Mouse (Mus musculus) thymus, postnatal 36 days (tissue): Measurements from ENCODE around the gene Gm10065.
"Not testable (repeated sequence)": the region's sequence is repeated elsewhere in the genome, so short reads cannot be mapped to it uniquely, and the experiment has no call there.

Experiments used
- DNase-seq, 2 experiments: peaks; one replicate each; pipeline ENCODE4 v3.0.0; 2022; ENCODE audit warnings: mixed read lengths in 2 of 2

Gm10065 gene

DNA sequence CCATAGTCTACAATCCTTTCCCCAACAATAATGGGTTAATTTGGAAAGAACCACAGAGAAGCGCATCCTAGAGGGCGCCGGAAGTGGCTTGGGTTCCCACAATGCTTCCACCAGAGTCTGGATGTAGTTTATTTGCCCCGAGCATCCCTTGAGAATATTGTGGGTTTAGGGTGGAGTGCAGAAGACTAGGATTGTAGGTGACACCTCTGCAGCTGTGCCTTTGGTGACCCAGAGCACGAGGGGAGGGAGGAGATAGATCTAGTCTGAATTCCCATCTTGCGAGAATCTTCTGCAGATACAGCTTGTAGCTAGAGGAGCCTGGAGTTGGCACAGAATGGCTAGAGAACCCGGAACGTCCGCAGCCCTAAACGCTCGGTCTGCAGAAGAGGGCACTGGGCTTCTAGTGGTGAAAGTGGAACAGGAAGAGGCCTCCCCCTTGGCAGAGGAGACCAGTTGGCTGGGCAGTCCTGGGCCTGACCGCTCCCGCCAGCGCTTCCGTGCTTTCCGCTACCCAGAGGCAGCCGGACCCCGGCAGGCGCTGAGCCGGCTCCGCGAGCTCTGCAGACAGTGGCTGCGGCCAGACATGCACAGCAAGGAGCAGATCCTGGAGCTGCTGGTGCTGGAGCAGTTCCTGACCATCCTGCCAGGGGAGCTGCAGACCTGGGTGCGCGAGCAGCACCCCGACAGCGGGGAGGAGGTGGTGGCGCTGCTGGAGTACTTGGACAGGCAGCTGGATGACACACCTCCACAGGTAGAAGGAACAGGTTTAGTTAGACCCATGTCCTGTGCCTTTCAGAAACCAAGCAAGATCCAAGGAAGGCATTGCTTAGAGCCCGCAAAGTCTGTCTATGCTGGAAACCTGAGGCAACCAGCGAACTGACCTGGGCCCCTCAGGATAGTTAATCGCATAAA is at the start of gene Gm10065, which contains the start of gene Zkscan4:
Gene Gm10065 (minus strand): TSS at position 683 of the 912 bp plus-strand sequence.
Gene Zkscan4 (plus strand): TSS at position 149 of the 912 bp plus-strand sequence.
- not testable (repeated sequence) for DNase-seq

DNA sequence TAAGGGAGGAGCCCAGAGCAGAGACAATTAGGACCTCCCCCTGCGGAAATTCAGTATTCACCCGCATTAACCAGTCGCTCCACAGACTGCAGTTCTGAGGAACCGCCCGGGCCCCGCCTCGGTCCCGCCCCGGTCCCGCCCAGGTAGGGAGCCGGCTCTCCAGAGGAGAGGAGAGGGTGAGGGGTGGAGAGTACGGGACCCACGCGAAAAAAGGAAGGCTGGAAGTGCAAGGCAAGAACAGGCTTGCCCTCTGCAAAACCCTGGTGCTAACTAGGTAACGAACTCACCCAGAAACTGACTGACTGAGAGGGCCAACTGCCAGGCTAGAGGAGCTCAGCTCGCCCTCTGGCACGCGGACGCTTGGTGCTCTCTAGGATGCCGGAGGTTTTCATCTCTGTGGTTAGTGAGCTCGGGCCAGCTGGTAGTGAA is 27.0 kb upstream of the Gm10065 start:
- DNase-seq, result peak; percentile 75 to 78

DNA sequence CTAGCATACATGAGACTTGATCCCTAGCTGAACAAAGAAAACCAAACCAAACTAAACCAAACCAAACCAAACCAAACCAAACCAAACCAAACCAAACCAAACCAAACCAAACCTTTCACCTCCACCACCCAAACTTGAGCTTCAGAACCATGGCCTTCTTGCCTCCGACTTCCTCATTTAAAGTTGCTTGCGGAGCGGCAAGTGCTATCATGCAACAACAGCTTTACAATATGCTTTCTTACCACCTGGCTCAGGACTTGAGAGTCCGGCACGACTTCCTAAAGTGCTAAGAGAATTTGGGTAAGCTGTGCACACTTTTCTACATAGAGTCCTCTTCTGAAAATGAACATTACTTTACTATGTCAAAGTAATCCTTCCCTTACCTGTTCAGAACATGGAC is 23.1 kb upstream of the Gm10065 start:
- no peak for DNase-seq

DNA sequence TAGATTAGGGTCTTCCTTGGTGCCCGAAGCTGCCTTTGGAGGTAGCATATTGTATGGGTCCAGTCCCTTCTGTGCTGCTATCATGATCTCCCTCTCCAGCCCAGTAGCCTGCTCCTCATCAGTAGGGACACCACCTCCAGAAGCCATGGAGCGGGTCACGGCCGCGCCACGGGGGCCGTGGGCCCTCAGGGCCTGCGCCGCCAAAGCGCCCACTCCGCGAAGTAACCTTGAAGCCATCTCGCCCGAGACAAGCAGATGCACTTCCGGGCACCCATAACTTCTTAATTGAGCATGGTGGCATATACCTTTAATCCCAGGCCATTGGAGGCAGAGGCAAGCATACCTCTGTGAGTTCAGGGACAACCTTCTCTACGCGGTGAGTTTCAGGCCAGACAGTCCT is 21.9 kb upstream of the Gm10065 start, which contains the start of gene Gm11273:
Gene Gm11273 (minus strand): TSS at position 237 of the 400 bp plus-strand sequence.
- not testable (repeated sequence) for DNase-seq

GRCm38 (mm10) chr13:21495080-21495479 is 15.8 kb upstream of the Gm10065 start, which contains the start of gene AK157302:
TSS of gene AK157302 (plus strand) at chr13:21495223.
- peak in 1 of 2 experiments; percentile 18 for DNase-seq

- no peak for DNase-seq
These were observed 13.6 kb upstream of the Gm10065 start for GRCm38 (mm10) chr13:21492847-21493246.

DNA sequence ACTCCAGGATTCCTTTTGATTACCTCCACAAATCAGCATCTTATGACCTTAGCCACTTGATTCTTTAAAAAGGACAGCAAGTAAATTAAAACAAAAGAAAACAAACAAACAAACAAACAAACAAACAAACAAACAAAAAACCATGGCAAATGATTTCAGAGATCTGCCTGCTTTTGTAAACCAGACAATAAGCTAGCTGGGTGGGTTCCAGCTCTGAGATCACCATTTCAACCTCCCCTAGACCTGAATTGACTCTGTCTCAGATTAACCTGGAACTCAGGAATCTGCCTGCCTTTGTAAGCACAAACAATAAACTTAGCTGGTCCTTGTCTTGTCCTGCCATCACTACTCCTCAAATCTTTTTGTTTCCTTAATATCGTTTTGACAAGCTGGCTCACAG is 7.6 kb upstream of the Gm10065 start:
- DNase-seq, result no peak

GRCm38 (mm10) chr13:21472427-21472826 is 6.8 kb downstream of the Gm10065 start:
- no peak for DNase-seq

DNA sequence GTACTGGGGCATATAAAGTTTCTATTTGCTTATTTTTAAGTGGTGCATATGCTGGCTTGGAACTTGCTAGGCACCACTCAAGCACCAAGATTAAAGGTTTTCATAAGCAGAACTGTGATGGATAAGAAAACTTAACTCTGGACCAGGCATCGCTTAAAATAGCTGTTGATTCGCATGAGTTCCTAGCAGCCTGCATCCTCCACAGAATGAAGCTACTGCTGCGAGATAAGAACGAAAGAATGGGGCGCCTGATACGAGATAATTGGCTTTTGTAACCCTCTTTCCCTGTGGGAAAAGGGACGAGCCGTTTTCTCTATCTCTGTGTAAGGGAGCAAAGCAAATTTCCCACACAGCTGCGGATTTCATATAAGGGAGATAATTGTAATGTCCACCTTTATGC is 10.1 kb downstream of the Gm10065 start:
- DNase-seq, result no peak

DNA sequence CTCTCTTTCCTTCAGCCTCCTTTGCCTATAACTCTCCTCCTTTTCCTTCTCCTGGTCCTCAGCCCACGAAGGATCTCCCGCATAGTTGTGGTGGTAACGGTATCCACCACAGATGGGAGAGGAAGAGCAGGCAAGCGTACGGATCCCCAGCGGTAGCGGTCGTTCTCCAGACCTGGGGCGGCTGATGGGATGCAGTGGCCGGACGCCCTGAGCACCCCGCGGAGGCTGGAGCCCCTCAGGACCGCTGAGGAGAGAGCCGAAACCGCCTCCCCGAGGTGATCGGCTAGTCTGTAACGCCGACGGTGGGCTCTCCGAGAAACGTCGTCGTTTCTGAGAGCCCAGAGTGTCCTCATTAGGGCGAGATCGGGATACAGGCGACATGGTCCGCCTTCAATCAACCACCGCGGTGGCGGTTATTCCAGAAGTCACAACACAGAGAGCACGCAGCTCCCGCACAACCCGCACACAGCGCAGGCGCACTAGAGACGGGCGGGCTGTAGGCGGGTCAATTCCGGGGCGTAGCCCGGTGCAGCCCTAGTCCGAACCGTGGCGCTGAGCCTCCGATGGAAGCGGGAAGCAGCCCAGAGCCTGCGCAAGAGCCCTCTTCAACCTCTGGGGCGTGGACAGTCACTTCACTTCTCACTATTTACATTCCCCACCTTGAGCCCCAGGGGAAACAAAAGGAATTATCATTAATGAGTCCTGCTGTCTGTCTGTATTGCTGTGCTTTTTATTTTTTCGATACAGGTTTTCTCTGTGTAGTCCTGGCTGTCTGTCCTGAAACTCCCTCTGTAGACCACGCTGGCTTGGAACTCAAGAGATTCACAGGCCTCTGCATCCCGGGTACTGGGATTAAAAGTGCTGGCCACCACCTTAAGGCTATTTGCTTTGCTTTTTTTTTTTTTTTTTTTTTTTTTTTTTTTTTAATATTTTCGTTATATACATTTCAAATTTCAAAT is 10.9 kb downstream of the Gm10065 start, which contains the start of gene Nkapl:
Gene Nkapl (minus strand): TSS at position 449 of the 959 bp plus-strand sequence.
- DNase-seq, result peak; percentile 45 to 50

DNA sequence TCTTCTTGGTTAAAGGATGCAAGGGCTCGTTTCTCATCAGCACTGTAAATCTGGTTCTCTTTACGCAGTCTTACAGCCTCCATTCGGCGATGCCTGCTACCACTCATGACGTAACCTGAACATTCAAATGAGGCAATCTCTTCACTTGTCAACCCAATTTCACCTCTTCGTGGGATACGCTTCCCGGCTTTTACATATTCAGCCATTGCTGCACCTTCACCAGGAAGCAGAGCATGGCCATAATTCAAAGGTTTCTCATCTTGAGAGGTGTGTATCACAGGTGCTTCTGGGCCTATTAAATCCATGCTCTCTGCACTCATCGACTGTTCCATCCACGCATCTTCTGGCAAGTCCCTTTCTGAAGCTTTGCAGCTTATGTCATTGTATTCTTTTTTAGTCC is 11.9 kb downstream of the Gm10065 start:
- no peak for DNase-seq

DNA sequence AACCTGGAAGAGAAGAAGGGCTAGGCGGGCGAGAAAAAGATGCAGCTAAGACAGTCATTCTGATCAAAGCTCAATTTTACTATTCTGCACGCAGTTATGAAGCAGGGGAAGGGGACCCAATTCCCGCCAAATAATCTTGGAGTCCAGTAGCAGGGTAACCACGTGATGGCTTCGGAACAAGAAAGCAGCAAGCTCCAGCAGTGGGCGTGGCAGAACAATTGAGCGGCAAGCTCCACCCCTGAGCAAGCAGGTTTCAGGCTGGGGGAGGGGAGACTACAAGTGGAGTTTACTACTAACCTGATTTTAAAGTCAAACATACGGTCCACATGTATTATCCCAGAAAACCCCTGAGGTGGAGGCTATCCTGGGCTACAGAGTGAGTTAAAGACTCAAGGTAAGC is 16.7 kb downstream of the Gm10065 start:
- not testable (repeated sequence) for DNase-seq

DNA sequence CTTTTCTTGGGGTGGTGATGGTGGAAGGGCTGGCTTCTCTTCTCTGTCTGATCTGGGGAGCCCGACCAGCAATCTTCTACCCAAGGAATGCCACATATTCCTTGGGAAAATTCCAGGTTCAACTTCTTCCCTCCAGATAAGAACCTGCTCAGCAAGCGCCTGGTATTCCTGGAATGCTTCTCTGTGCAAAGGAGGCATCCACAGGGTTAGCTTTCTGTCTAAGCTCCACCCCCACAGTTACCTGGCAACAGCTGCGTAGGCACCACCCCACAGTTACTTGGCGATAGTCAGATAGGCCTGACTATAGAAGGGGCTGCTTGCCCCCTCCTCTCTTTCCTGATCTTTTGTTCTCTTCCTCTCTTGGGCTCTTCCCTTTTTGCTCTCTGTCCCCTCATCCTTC is 22.9 kb downstream of the Gm10065 start:
- no peak for DNase-seq

GRCm38 (mm10) chr13:21454133-21454532 is 25.1 kb downstream of the Gm10065 start:
- DNase-seq, result no peak

GRCm38 (mm10) chr13:21453449-21453848 is 25.8 kb downstream of the Gm10065 start, which contains the start of gene Zscan26:
TSS of gene Zscan26 (minus strand) at chr13:21453730.
- DNase-seq, result peak; percentile 55 to 69

- no peak for DNase-seq
These were observed 26.2 kb downstream of the Gm10065 start for GRCm38 (mm10) chr13:21453042-21453441.

DNA sequence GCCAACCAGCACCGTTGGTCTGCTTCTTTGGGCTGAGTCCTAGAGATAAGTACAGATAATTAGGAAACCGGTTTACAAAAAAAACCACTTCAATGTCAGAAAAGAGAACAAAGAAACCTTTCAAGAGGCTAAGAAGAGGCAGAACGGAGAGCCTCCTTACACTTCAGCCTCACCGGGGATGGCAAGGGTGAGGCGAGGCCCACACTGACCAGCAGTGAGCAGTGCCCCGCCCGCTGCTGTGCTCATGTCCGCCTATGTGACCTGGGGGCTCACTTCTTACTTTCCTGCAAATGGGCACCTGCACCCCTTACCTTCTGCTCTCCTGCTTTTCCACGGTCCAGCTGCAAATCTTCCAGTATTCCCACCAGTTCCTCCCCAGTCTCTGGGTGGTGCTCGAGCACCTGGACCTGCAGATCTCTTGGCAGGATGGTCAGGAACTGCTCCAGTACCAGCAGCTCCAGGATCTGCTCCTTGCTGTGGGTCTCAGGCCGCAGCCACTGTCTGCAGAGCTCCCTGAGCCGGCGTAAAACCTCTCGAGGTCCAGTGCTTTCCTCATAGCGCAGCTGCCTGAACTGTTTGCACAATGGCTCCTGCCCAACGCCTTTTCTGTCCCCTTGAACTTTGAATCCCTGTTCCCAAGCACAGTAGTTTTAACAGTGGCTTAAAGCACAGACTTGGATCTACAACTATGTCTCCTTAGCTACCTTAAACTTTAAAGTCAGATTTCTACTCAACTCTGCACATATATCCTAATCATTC is 31.2 kb downstream of the Gm10065 start:
- no peak for DNase-seq

- DNase-seq, result no peak
These were observed 32.4 kb downstream of the Gm10065 start for GRCm38 (mm10) chr13:21446796-21447195.

GRCm38 (mm10) chr13:21441207-21441572 is 38.1 kb downstream of the Gm10065 start:
- no peak for DNase-seq

DNA sequence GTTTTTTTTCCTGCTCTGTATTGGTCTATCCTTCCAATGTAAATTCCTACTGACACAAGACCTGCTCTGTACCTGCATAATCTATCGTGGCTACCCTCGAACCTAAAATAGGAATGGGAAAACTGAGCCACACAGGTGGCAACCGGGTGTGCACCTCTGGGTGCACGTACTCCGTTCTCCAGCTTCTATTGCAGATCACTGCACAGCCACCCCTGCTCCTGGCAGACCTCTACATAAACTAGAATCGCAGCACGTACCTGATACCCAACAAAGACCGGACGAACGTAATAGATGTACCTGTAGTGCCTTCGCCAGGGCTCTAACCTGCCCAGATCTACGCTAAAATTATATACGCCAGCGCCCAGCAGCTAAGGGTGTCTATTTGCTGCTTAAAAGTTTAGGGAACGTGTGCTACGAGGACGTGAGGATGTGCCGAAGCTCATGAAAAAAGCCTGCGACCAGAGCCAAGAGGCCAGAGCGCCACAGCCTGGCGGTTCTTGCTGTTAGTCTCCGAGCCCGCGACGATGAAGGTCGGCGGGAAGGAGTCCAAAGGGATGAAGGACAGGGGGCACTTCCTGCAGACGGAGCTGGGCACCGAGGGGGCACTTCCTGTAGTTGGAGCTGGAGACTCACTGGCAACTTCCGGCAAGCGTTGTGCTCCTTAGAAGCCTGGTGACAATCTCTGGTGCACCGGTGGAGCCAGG is 38.6 kb downstream of the Gm10065 start, which contains the start of gene Pgbd1:
Gene Pgbd1 (minus strand): TSS at position 556 of the 704 bp plus-strand sequence.
- DNase-seq, result peak; percentile 64 to 68

- no peak for DNase-seq
These were observed 43.8 kb downstream of the Gm10065 start for GRCm38 (mm10) chr13:21435476-21435875.
